ENCODE assay signal across 9 mouse cellular contexts in genomic region chr1:74949666-74950050, GRCm38 (mm10). TPM values are rescaled to one million over a fixed set of nuclear protein-coding genes. Genes with fewer than 3 reads are reported as not detected.
A peak's percentile ranks its signal among the peaks of the same experiment; 100 is the strongest.
DNase-seq lines count a peak whose midpoint lies in the region; ATAC-seq and TF ChIP-seq lines count a peak whose summit lies in the region.
"Had no signal": no experiment of that assay in that cellular context is flagged by ENCODE, and none has a peak within 500 bp of the region (broad histone marks: within the 10 kb centered on the region; RNA-seq: fewer than 3 reads in every experiment).

No protein-coding gene starts in this region.

- H3K4me1 ChIP-seq in heart, embryonic 13.5 days: peaks cover 41% of the 10 kb centered on the region
- H3K4me1 ChIP-seq in kidney, postnatal 0 days (replicated peaks; ENCODE audit: insufficient read depth, low read length): peaks cover 17% of the 10 kb centered on the region; the same call in 1 of the 2 replicates
- 0 out of 2 replicates have a peak, but pooled peaks cover 18% of the 10 kb centered on the region for H3K4me1 ChIP-seq in forebrain, postnatal 0 days (ENCODE audit: insufficient read depth)

- H3K27ac ChIP-seq in gastrocnemius, adult 2 months: no peak overlapping the region
- no peak overlapping the region for H3K27ac ChIP-seq in heart, embryonic 13.5 days (replicated peaks)
- H3K27ac ChIP-seq in kidney, postnatal 0 days: peak overlapping the region; percentile 60
- no peak overlapping the region for H3K27ac ChIP-seq in forebrain, postnatal 0 days (ENCODE audit: low read depth, low read length)
- H3K27ac ChIP-seq: embryonic facial prominence, embryonic 12.5 days had no signal

- no peak for TF ChIP-seq CTCF in gastrocnemius, adult 2 months (IDR thresholded peaks at IDR 0.05)
- TF ChIP-seq CTCF in kidney, postnatal 0 days (IDR thresholded peaks at IDR 0.05; ENCODE audit: low read depth): no peak
- TF ChIP-seq CTCF in forebrain, postnatal 0 days (IDR thresholded peaks at IDR 0.05; ENCODE audit: low read depth): no peak

- H3K4me3 ChIP-seq in gastrocnemius, adult 2 months: peak overlapping the region; percentile 57
- peak overlapping the region; percentile 53 for H3K4me3 ChIP-seq in heart, embryonic 13.5 days
- peak overlapping the region; percentile 42 for H3K4me3 ChIP-seq in kidney, postnatal 0 days (replicated peaks; ENCODE audit: low read depth, low read length)
- no peak overlapping the region for H3K4me3 ChIP-seq in forebrain, postnatal 0 days (ENCODE audit: low read depth, low read length)

- H3K27me3 ChIP-seq in heart, embryonic 13.5 days (replicated peaks): peaks cover 100% of the 10 kb centered on the region
- H3K27me3 ChIP-seq in kidney, postnatal 0 days (ENCODE audit: insufficient read depth, low read length): peaks cover 68% of the 10 kb centered on the region
- peaks cover 77% of the 10 kb centered on the region for H3K27me3 ChIP-seq in forebrain, postnatal 0 days (ENCODE audit: insufficient read depth, low read length)

- no peaks in the 10 kb centered on the region for H3K9me3 ChIP-seq in heart, embryonic 13.5 days
- H3K9me3 ChIP-seq in kidney, postnatal 0 days (replicated peaks; ENCODE audit: low read length): no peaks in the 10 kb centered on the region
- no peaks in the 10 kb centered on the region for H3K9me3 ChIP-seq in forebrain, postnatal 0 days (ENCODE audit: low read length)
- H3K9me3 ChIP-seq: embryonic facial prominence, embryonic 12.5 days had no signal

- H3K36me3 ChIP-seq in heart, embryonic 13.5 days: no peaks in the 10 kb centered on the region
- no peaks in the 10 kb centered on the region for H3K36me3 ChIP-seq in kidney, postnatal 0 days (ENCODE audit: insufficient read depth, low read length)
- no peaks in the 10 kb centered on the region for H3K36me3 ChIP-seq in forebrain, postnatal 0 days (ENCODE audit: insufficient read depth)
- H3K36me3 ChIP-seq: embryonic facial prominence, embryonic 12.5 days had no signal

- peak overlapping the region; percentile 79 for H3K4me2 ChIP-seq in heart, embryonic 13.5 days
- H3K4me2 ChIP-seq in kidney, postnatal 0 days (ENCODE audit: low read length): peak overlapping the region; percentile 63
- no peak overlapping the region for H3K4me2 ChIP-seq in forebrain, postnatal 0 days (ENCODE audit: low read depth)
- H3K4me2 ChIP-seq: embryonic facial prominence, embryonic 12.5 days had no signal

- WGBS in heart, embryonic 13.5 days: 3% methylated on average over 24 of the region's 24 CpGs
- 2% methylated on average over 24 of the region's 24 CpGs for WGBS in kidney, postnatal 0 days
- 4% methylated on average over 24 of the region's 24 CpGs for WGBS in forebrain, postnatal 0 days

- no peak for ATAC-seq in heart, embryonic 13.5 days (ENCODE audit: extremely low read depth, insufficient number of reproducible peaks, low FRiP score, low TSS enrichment)
- ATAC-seq in kidney, postnatal 0 days (replicated peaks; ENCODE audit: low FRiP score, low read depth): peak; percentile 81
- ATAC-seq in forebrain, postnatal 0 days: no peak

- intact Hi-C loops in gastrocnemius, adult 2 months (cut with DNase I): loop anchor here (2.0 to 5.0 kb wide), 2 partner anchors 67 to 303 kb away; no protein-coding TSS in a partner anchor
- intact Hi-C loops in gastrocnemius, postnatal 36 days (cut with DNase I): loop anchor here (2.0 to 5.0 kb wide), 2 partner anchors 65 to 308 kb away; no protein-coding TSS in a partner anchor

- peak; percentile 67 for DNase-seq in gastrocnemius, adult 2 months
- DNase-seq in gastrocnemius, postnatal 36 days: no peak
- peak; percentile 46 for DNase-seq in kidney, postnatal 0 days (ENCODE audit: low spot score)
- DNase-seq in lung, postnatal 4 days: peak; percentile 41 to 70
- no peak for DNase-seq in spleen, postnatal 36 days (ENCODE audit: low spot score in 2 of 2)
- no peak for DNase-seq in forebrain, postnatal 0 days
- no peak for DNase-seq in thymus, postnatal 0 days (ENCODE audit: low spot score)

- no peak overlapping the region for H3K9ac ChIP-seq in heart, embryonic 13.5 days
- H3K9ac ChIP-seq in kidney, postnatal 0 days (ENCODE audit: low read depth, low read length): peak overlapping the region; percentile 45; the same call in 1 of the 2 replicates
- H3K9ac ChIP-seq in forebrain, postnatal 0 days: no peak overlapping the region
- H3K9ac ChIP-seq: embryonic facial prominence, embryonic 12.5 days had no signal

RNA-seq across cellular contexts. Expression of gene Ihh, which starts 1.8 kb away (rescaled TPM):
- under 1 TPM; 0.11 to 0.18 TPM for total RNA-seq in gastrocnemius, adult 2 months (2021)
- under 1 TPM; 0.12 to 0.20 TPM for total RNA-seq in gastrocnemius, postnatal 36 days (2021)
- 0.05 and 0.31 TPM in 2 replicates for polyA plus RNA-seq in heart, embryonic 13.5 days (2015; fragmentation: Nextera tagmentation; extraction: Ambion mirVana)
- 6.3 and 6.9 TPM in 2 replicates for polyA plus RNA-seq in kidney, postnatal 0 days (2015; fragmentation: Nextera tagmentation; extraction: Ambion mirVana)
- 0.08 and 0.29 TPM in 2 replicates for total RNA-seq in forebrain, postnatal 0 days (2014; rRNA removed)
- 0.11 and 0.19 TPM in 2 replicates for polyA plus RNA-seq in forebrain, postnatal 0 days (2015; fragmentation: Nextera tagmentation; extraction: Ambion mirVana)
- 0.21 and 0.22 TPM in 2 replicates for polyA plus RNA-seq in thymus, postnatal 0 days (2015; fragmentation: Nextera tagmentation; extraction: Ambion mirVana)

RNA-seq across cellular contexts. Expression of gene Cfap65, which starts 14.3 kb away (rescaled TPM):
- not detected for total RNA-seq in gastrocnemius, adult 2 months (2021)
- not detected for total RNA-seq in gastrocnemius, postnatal 36 days (2021)
- polyA plus RNA-seq in heart, embryonic 13.5 days (2015; fragmentation: Nextera tagmentation; extraction: Ambion mirVana): not detected in 2 replicates
- polyA plus RNA-seq in kidney, postnatal 0 days (2015; fragmentation: Nextera tagmentation; extraction: Ambion mirVana): 0.08 TPM in 2 replicates
- 2.1 and 3.4 TPM in 2 replicates for total RNA-seq in forebrain, postnatal 0 days (2014; rRNA removed)
- 0.52 and 1.1 TPM in 2 replicates for polyA plus RNA-seq in forebrain, postnatal 0 days (2015; fragmentation: Nextera tagmentation; extraction: Ambion mirVana)
- 0.04 and 0.08 TPM in 2 replicates for polyA plus RNA-seq in thymus, postnatal 0 days (2015; fragmentation: Nextera tagmentation; extraction: Ambion mirVana)

RNA-seq across cellular contexts. Expression of gene Cryba2, which starts 56.7 kb away (rescaled TPM):
- not detected for total RNA-seq in gastrocnemius, adult 2 months (2021)
- not detected for total RNA-seq in gastrocnemius, postnatal 36 days (2021)
- polyA plus RNA-seq in heart, embryonic 13.5 days (2015; fragmentation: Nextera tagmentation; extraction: Ambion mirVana): not detected in 2 replicates
- not detected in 2 replicates for polyA plus RNA-seq in kidney, postnatal 0 days (2015; fragmentation: Nextera tagmentation; extraction: Ambion mirVana)
- total RNA-seq in forebrain, postnatal 0 days (2014; rRNA removed): not detected in 2 replicates
- not detected in 2 replicates for polyA plus RNA-seq in forebrain, postnatal 0 days (2015; fragmentation: Nextera tagmentation; extraction: Ambion mirVana)
- 0.37 and 1.1 TPM in 2 replicates for polyA plus RNA-seq in thymus, postnatal 0 days (2015; fragmentation: Nextera tagmentation; extraction: Ambion mirVana)

Comparison
In these comparisons a context has a peak if more than half of its experiments do, and no peak if none do; other contexts are left out.
1. DNase-seq: peak in gastrocnemius, adult 2 months (single experiment), kidney, postnatal 0 days (single experiment) and lung, postnatal 4 days (2 of 2); none in gastrocnemius, postnatal 36 days (0 of 2), spleen, postnatal 36 days (0 of 2), forebrain, postnatal 0 days (single experiment) and thymus, postnatal 0 days (single experiment).